Mouse (Mus musculus): ENCODE results near the gene Extl1. TPM values are rescaled to one million over a fixed set of nuclear protein-coding genes. Genes with fewer than 3 reads are reported as not detected.

Extl1 gene
- polyA plus RNA-seq, 1 experiment, result not detected

DNA sequence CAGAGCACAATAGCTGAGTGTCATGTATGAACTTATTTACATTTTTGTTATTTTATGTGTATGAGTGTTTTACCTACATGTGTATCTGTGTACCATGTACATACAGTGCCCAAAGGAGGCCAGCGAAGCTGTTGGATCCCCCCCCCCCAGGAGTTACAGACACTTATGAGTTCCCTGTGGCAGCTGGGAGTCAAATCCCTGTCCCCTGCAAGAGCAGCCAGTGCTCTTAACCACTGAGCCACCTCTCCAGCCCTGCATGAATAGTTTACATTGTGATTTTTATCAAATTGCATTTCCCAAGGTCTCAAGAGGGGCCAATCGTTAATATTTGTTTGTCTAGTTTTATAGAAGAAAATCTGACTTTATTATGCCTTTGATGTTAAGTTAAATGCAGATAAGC lies 76.7 kb downstream of the Extl1 start:
- H3K9me3 ChIP-seq (ENCODE audit: control insufficient read depth, low read length), result no peaks in the 10 kb centered on the region
- H3K36me3 ChIP-seq (ENCODE audit: control insufficient read depth), result no peaks in the 10 kb centered on the region
- no peak overlapping the region for H3K4me3 ChIP-seq (replicated peaks)
- TF ChIP-seq TAL1 (IDR thresholded peaks at IDR 0.05; ENCODE audit: low read length), result no peak
- TF ChIP-seq GATA1 (IDR thresholded peaks at IDR 0.05; ENCODE audit: low read length), result no peak
- H3K4me1 ChIP-seq (ENCODE audit: control insufficient read depth), result no peaks in the 10 kb centered on the region
- H3K27me3 ChIP-seq (ENCODE audit: control insufficient read depth), result no peaks in the 10 kb centered on the region

Other genes starting within 250 kb of the Extl1 start
- gene Cep85, start 196.7 kb downstream of the Extl1 start, polyA plus RNA-seq (2012), result 2.4 and 3.6 TPM in 2 replicates
- not detected in 2 replicates for gene Gm7534, start 180.8 kb downstream of the Extl1 start, polyA plus RNA-seq (2012)
- not detected in 2 replicates for gene Catsper4, start 156.5 kb downstream of the Extl1 start, polyA plus RNA-seq (2012)
- gene Cnksr1, start 145.5 kb downstream of the Extl1 start, polyA plus RNA-seq (2012), result not detected in 2 replicates
- gene E130218I03Rik, start 140.2 kb downstream of the Extl1 start, polyA plus RNA-seq (2012), result not detected in 2 replicates
- 1.3 TPM in 2 replicates for gene Zfp593, start 138.3 kb downstream of the Extl1 start, polyA plus RNA-seq (2012)
- gene Gm30191, start 136.9 kb downstream of the Extl1 start, polyA plus RNA-seq (2012), result 0.06 TPM in 1 of 2 replicates, not detected in the other
- 0.03 TPM in 1 of 2 replicates, not detected in the other for gene Grrp1, start 129.7 kb downstream of the Extl1 start, polyA plus RNA-seq (2012)
- gene Pdik1l, start 96.0 kb downstream of the Extl1 start, polyA plus RNA-seq (2012), result 0.14 and 0.53 TPM in 2 replicates
- gene Trim63, start 68.7 kb downstream of the Extl1 start, polyA plus RNA-seq (2012), result not detected in 2 replicates
- gene Slc30a2, start 40.7 kb downstream of the Extl1 start, polyA plus RNA-seq (2012), result not detected in 2 replicates
- gene Pafah2, start 12.5 kb upstream of the Extl1 start, polyA plus RNA-seq (2012), result not detected in 2 replicates
- gene Stmn1, start 84.5 kb upstream of the Extl1 start, polyA plus RNA-seq (2012), result 45.6 and 68.9 TPM in 2 replicates
- gene Paqr7, start 112.8 kb upstream of the Extl1 start, polyA plus RNA-seq (2012), result 0.10 TPM in 1 of 2 replicates, not detected in the other
- 0.18 and 0.29 TPM in 2 replicates for gene Aunip, start 127.1 kb upstream of the Extl1 start, polyA plus RNA-seq (2012)
- 2.5 and 3.9 TPM in 2 replicates for gene Mtfr1l, start 151.5 kb upstream of the Extl1 start, polyA plus RNA-seq (2012)
- 0.05 and 0.08 TPM in 2 replicates for gene Selenon, start 168.3 kb upstream of the Extl1 start, polyA plus RNA-seq (2012)